Mouse (Mus musculus) limb, embryonic 10.5 days (tissue): ENCODE data around the gene Sgms2. TPM values are rescaled to one million over a fixed set of nuclear protein-coding genes. Genes with fewer than 3 reads are reported as not detected.
A peak's percentile ranks its signal among the peaks of the same experiment; 100 is the strongest.

Experiments
- DNase-seq: peaks from one replicate; pipeline ENCODE4 v3.0.0-alpha.2; 2017; ENCODE audit warnings: low spot score
- H3K27ac ChIP-seq: fragments of 300-500 bp; sonication (generic); 2 replicates; pipeline ENCODE4 v1.5.1; 2016; ENCODE audit warnings: mild to moderate bottlenecking
- H3K27me3 ChIP-seq: fragments of 300-500 bp; sonication (generic); 2 replicates; pipeline ENCODE4 v1.6.1; 2016; ENCODE audit warnings: low read depth, mild to moderate bottlenecking; ENCODE audit not compliant: poor library complexity, severe bottlenecking
- H3K36me3 ChIP-seq: fragments of 300-500 bp; sonication (generic); 2 replicates; pipeline ENCODE4 v1.6.1; 2016; ENCODE audit warnings: mild to moderate bottlenecking, moderate library complexity
- H3K4me1 ChIP-seq: fragments of 300-500 bp; sonication (generic); 2 replicates; pipeline ENCODE4 v1.6.1; 2016
- H3K4me3 ChIP-seq: fragments of 300-500 bp; sonication (generic); 2 replicates; pipeline ENCODE4 v1.5.1; 2016; ENCODE audit warnings: mild to moderate bottlenecking, moderate library complexity
- H3K9me3 ChIP-seq: fragments of 300-500 bp; sonication (generic); replicated peaks from 2 replicates; pipeline ENCODE4 v1.6.1; 2016; ENCODE audit warnings: mild to moderate bottlenecking
- WGBS: fragments of 180-500 bp; shearing (Covaris S2); methylation state at CpG from one replicate; pipeline ENCODE4 v1.1.7; 2016; 5-methylcytosine and 5-hydroxymethylcytosine counted together
- polyA plus RNA-seq: library from polyadenylated mRNA; unstranded; fragments of >200 nt; fragmentation: Nextera tagmentation; extraction: Ambion mirVana; gene quantifications from 2 replicates; pipeline ENCODE4 v1.2.1, GENCODE M21; 2016

The Sgms2 gene
- polyA plus RNA-seq, 1 experiment from 2014 or later: 1.3 TPM

DNA sequence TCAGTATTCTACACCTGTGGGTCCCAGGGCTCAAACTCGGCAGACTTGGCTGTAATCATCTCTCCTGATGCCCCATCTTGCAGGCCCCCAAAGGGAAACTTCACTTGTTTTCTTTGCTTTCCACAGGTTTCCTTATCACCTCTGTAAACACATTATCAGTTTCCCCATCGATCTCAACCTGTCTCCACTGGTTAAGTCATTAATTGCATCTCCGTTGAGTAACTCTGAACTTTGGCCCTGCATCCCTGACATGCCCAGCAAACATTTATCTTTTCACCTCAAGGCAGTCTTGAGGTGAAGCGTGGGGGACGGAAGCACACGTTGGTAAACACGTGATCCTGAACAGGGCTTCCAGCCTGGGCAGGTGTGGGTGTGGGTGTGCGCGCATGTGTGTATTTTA, 178.9 kb downstream of the Sgms2 start:
- Histone ChIP-seq H3K36me3 (no peaks in the 10 kb centered on the region), H3K27ac (no peak overlapping the region), H3K4me1 (peaks cover 14% of the 10 kb centered on the region), H3K4me3 (no peak overlapping the region), H3K9me3 (peaks cover 5% of the 10 kb centered on the region), H3K27me3 (no peaks in the 10 kb centered on the region)
- DNase-seq: no peak
- WGBS: 78% methylated on average over 9 of the region's 9 CpGs

DNA sequence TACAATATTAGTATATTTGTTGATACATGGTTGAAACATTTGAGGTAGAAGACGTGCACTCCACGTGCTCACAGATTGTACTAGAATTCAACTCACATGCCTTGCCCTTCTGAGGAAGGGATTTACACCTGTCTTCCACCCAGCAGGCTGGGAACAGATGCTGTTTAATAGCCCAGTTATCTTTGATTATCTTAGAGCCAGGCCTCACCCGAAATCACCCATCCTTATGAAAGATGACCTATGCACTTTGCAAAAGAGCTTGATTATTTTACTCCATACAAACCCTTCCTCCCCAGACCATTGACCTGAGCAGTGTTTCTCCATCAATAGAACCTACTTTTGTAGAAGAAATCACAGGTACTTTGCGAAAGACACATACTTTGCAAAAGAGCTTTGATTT, 180.6 kb downstream of the Sgms2 start:
- no peak overlapping the region for H3K4me3 ChIP-seq
- DNase-seq: no peak
- H3K36me3 ChIP-seq: no peaks in the 10 kb centered on the region
- 90% methylated on average over 4 of the region's 4 CpGs for WGBS
- H3K4me1 ChIP-seq: peaks cover 6% of the 10 kb centered on the region
- H3K9me3 ChIP-seq: peaks cover 5% of the 10 kb centered on the region
- no peaks in the 10 kb centered on the region for H3K27me3 ChIP-seq
- no peak overlapping the region for H3K27ac ChIP-seq

DNA sequence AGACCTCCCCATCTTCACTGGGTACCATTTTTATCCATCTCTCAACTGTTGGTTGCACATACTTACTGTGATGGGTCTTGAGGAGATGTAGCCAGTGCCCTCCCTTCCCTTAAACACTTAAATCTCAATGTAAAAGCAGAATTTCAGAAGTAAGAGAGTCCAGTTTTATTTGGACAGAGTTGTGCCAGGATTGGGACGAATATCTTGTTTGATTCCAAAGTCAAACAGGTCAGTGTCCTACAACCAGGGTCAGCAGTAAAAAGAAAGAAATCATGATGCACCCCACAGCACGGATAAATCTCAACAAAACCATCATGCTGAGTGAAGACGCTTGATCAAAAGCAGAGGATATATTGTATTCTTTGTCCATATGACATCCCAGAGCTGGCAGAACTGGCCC, 183.4 kb downstream of the Sgms2 start:
- Histone ChIP-seq H3K36me3 (no peaks in the 10 kb centered on the region), H3K4me1 (peaks cover 8% of the 10 kb centered on the region), H3K9me3 (peaks cover 5% of the 10 kb centered on the region), H3K4me3 (no peak overlapping the region), H3K27ac (no peak overlapping the region), H3K27me3 (peaks cover 14% of the 10 kb centered on the region)
- no peak for DNase-seq
- 92% methylated on average over 3 of the region's 3 CpGs for WGBS

DNA sequence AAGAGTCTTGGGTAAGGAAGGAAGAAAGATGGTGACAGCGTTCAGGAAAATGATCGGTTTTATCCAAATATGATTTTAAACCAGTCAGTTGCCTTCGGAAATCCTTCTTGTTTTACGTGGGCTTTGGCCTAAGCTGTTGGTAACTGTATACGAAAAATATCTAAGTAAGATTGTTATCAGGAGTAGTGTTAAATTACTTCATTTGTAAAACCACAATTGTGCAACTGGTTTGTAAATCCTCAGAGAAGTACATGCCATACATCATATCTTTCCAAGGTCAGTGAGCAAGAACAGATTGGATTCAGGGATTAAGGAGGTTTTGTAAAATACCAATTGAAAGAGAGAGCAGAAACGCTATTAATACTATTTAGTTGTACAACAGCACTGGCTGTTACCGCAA, 185.0 kb downstream of the Sgms2 start:
- Histone ChIP-seq H3K9me3 (peaks cover 5% of the 10 kb centered on the region), H3K4me3 (no peak overlapping the region), H3K4me1 (peaks cover 13% of the 10 kb centered on the region), H3K27me3 (peaks cover 23% of the 10 kb centered on the region), H3K27ac (no peak overlapping the region), H3K36me3 (no peaks in the 10 kb centered on the region)
- DNase-seq: no peak
- 91% methylated on average over 7 of the region's 7 CpGs for WGBS

DNA sequence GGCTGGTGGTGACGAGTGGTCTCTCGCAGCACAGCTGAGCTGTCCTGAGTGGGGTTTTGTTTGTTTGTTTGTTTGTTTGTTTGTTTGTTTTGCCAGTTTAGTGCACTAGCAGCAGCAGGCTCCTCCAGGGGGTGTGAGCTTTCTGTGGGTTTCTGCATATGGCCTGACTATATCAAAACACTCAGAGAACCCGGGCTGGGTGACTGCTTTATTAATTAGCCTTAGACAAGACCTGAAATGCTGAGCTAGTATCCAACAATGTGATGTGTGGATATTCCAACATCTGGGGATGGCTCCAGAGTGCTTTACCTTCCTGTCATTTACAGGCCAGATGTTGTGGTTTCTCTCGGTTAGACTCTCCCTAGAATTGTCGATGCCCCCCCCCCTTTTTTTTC, 187.9 kb downstream of the Sgms2 start:
- 27% methylated on average over 5 of the region's 5 CpGs for WGBS
- H3K36me3 ChIP-seq: no peaks in the 10 kb centered on the region
- H3K27ac ChIP-seq: peak overlapping the region; percentile 83; the same call in 1 of the 2 replicates
- DNase-seq: no peak
- peak overlapping the region; percentile 80 for H3K4me3 ChIP-seq
- H3K9me3 ChIP-seq: no peaks in the 10 kb centered on the region; the same call in 1 of the 2 replicates
- H3K4me1 ChIP-seq: peaks cover 17% of the 10 kb centered on the region
- H3K27me3 ChIP-seq: peaks cover 26% of the 10 kb centered on the region

DNA sequence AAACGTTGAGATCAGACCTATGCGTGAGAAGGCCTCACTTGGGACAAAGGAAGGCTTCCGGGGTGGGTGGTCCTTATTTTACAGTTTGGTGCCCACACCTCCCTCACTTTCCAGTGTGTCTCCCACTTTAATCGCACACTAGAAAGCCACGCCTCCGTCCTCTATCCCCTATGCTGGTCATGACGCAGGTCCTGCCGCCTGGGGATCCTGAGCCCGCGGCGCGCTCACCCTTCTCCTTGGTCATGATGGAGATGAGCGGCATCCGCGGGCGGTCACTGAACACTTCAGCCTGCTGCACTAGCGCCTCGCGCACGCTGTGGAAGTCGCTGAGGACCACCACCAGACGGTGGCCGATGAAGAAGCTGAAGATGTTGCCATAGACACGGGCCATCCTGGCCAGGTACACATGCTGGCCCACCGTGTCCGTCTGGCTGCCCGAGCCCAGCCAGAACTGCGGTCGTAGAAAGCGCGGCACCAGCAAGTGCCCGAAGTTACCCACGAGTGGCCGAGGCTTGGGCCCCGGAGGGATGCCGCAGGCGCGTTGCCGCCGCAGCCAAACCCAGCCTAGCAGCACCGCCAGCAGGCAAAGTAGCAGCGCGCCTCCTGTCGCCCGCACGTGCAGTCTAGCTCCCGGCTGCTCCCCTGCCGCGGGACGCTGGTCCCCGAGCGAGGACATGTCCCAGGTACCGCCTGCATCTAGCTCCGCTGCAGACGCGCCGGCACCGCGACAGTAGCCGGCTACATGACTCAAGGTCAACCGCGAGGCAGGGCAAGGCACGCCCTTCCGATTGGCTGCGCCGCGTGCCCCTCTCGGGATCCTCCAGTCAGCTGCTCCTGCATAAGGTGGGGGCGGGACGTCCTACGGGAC, 188.5 kb downstream of the Sgms2 start, which contains the start of gene Cyp2u1:
Cyp2u1 (minus strand) TSS at position 776 of the 868 bp plus-strand sequence.
- H3K4me3 ChIP-seq: peak within 1 kb of the TSS; percentile 80
- H3K27me3 ChIP-seq: peaks cover 26% of the 10 kb centered on the region
- DNase-seq: peak; percentile 88
- H3K4me1 ChIP-seq: peaks cover 23% of the 10 kb centered on the region
- H3K9me3 ChIP-seq: no peaks in the 10 kb centered on the region
- WGBS: under 1% methylated on average over 71 of the region's 71 CpGs
- no peaks in the 10 kb centered on the region for H3K36me3 ChIP-seq
- peak within 1 kb of the TSS; percentile 83 for H3K27ac ChIP-seq

DNA sequence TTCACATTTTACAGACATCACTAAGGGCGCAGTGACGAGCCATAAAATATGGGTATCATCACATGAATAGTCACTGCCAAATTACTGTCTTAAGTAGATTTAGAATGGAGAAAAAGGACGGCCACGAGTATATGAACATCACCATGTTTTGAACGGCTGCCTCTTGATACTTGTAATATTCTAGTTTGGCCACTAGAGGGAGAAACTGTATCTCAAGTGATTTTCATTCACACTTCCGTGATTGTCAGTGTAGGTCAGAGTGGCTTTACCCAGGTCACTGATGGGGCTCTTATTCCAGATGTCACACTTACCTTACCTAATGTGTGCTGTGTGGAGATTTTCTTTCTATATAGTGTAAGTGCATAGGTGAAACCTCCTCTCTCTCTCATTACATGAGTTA, 191.3 kb downstream of the Sgms2 start:
- DNase-seq: no peak
- H3K4me3 ChIP-seq: no peak overlapping the region
- peaks cover 27% of the 10 kb centered on the region for H3K4me1 ChIP-seq
- H3K9me3 ChIP-seq: no peaks in the 10 kb centered on the region
- 12% methylated on average over 6 of the region's 6 CpGs for WGBS
- H3K27ac ChIP-seq: no peak overlapping the region
- no peaks in the 10 kb centered on the region for H3K36me3 ChIP-seq
- peaks cover 22% of the 10 kb centered on the region for H3K27me3 ChIP-seq

DNA sequence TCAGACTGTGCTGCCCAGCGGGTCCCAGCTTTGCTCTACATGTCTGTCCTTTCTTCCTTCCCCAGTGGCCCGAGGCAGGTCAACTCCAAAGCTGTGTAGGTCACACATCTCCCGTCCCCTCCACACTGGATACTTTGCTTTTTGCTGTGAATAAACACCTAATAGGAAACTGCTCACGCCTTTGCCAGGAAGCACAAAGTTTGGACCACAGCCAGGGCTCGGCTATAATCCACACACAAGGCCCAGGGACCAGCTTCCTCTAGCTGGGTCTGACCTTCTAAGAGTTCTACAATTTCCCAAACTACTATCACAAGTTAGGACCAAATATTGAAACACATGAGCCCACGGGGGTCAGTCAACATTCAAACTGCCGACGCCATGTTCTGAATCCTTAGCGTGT, 192.1 kb downstream of the Sgms2 start:
- WGBS: 91% methylated on average over 9 of the region's 9 CpGs
- H3K4me3 ChIP-seq: no peak overlapping the region
- H3K4me1 ChIP-seq: peaks cover 27% of the 10 kb centered on the region
- H3K9me3 ChIP-seq: no peaks in the 10 kb centered on the region
- no peak for DNase-seq
- no peak overlapping the region for H3K27ac ChIP-seq
- H3K27me3 ChIP-seq: peaks cover 18% of the 10 kb centered on the region
- H3K36me3 ChIP-seq: no peaks in the 10 kb centered on the region

DNA sequence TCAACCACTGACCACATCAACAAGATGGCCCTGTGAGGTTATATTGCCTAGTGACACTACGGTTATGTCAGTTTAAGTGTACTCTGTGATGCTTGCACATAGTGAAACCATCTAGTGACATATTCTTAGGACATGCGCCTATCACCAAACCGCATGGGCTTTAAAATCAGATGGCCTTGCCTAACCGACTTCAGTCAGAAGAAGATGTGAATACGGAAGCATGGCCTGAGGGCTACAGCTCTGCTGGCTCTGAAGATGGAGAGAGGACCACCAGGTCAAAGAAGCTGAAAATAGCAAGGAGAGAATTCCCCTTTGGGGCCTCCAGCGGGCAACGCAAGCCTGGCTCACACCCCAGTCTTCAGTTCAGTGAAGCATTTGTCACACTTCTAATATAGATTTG, 194.3 kb downstream of the Sgms2 start:
- peaks cover 14% of the 10 kb centered on the region for H3K4me1 ChIP-seq
- DNase-seq: no peak
- peaks cover 9% of the 10 kb centered on the region for H3K27me3 ChIP-seq
- no peak overlapping the region for H3K27ac ChIP-seq
- H3K4me3 ChIP-seq: no peak overlapping the region
- WGBS: 95% methylated on average over 7 of the region's 7 CpGs
- H3K36me3 ChIP-seq: no peaks in the 10 kb centered on the region
- no peaks in the 10 kb centered on the region for H3K9me3 ChIP-seq

DNA sequence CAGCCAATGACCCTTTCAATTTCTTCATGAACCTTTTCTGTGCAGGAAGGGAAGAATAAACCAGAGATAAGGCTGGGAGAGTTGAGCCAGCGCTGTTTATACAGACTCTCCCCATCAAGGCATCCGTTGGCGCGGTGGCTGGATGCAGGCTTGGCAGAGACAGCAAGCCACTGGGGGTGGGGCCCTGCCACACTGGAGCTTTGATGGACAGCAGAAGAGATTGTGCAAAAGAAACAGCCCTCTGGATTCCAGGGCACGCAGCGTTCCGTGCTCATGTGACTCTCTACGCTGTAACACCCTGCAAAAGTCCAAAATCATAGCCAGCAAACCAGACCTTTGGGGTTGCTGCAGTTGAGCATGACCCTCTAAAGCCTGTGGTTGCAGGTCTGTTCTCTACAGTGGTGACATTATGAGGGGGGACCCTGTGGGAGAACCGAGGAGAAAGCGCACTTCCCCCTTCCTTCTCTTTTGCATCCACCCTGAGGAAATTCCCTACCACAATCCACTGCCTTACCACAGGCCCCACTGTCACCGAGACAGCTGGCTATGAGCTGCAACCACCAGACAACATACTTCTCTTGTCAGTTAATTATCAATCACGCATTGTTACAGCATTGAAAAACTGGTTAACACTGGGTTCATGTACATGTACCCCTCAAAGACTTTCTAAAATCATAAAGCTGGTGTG, 195.6 kb downstream of the Sgms2 start:
- Histone ChIP-seq H3K27me3 (no peaks in the 10 kb centered on the region), H3K36me3 (no peaks in the 10 kb centered on the region), H3K4me3 (no peak overlapping the region), H3K27ac (no peak overlapping the region), H3K9me3 (no peaks in the 10 kb centered on the region), H3K4me1 (peaks cover 14% of the 10 kb centered on the region)
- whole genome bisulfite sequencing: 89% methylated on average over 12 of the region's 12 CpGs
- DNase-seq: no peak

DNA sequence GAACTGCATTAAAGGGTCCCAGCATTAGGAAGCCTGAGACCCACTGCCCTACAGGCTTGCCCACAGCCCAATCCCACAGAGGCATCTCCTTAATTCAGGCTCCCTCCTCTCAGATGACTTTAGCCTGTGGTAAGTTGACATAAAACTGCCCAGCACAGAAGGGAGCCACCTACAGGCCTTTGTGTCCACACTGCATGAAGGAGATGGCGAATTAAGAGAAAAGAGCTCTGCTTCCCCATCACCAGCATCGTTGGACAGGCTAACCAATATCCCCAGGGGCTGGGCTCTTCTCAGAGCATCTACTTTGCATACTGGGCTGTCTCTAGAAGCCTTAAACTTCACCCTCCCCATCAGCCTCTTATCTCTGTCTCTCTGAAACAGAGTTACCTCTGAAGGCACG, 196.7 kb downstream of the Sgms2 start:
- 69% methylated on average over 3 of the region's 3 CpGs for WGBS
- no peak for DNase-seq
- Histone ChIP-seq H3K36me3 (no peaks in the 10 kb centered on the region), H3K4me1 (peaks cover 14% of the 10 kb centered on the region), H3K27me3 (no peaks in the 10 kb centered on the region), H3K27ac (no peak overlapping the region), H3K9me3 (no peaks in the 10 kb centered on the region), H3K4me3 (no peak overlapping the region)

DNA sequence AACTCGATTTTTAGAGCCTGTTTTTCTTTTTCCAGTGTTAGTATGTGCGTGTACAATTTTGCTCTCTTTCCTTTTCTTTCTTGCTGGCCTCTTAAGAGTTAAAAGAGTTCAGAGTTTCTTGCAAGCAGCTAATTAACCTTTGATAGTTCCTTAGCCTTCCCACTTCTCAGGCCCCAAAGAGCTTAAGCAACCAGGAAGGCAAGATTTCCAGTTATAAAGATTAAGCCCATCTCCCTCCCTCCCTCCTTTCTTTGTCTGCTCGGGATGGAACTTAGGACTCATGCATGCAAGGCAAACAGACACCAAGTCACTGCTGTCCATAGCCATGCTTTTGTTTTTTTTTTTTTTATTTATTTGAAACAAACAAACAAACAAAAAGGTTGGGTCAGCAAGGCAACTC, 198.3 kb downstream of the Sgms2 start:
- H3K4me1 ChIP-seq: peaks cover 6% of the 10 kb centered on the region
- no peaks in the 10 kb centered on the region for H3K9me3 ChIP-seq
- DNase-seq: no peak
- WGBS: 84% methylated on average over 3 of the region's 3 CpGs
- H3K4me3 ChIP-seq: no peak overlapping the region
- no peak overlapping the region for H3K27ac ChIP-seq
- H3K27me3 ChIP-seq: no peaks in the 10 kb centered on the region
- H3K36me3 ChIP-seq: no peaks in the 10 kb centered on the region

DNA sequence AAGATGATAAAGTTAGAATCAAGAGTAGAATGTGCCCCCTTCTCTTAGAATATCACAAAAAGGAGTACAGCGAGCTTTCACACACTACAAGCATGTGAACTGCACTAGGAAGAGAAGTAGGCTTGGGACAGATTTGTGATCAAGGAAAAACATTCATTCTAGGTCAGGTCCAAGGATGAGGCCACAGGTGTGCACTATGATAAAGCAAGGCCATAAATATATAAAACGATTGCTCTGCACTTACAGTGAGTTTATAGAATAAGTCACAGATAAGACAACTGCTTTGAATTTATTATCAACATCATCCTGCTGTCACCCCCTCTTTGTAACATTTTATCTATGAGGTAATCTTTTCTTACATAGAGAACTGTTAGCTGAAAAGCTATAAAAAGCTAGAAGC, 198.9 kb downstream of the Sgms2 start:
- no peak overlapping the region for H3K27ac ChIP-seq
- H3K4me1 ChIP-seq: 0 out of 2 replicates have a peak, but pooled peaks cover 1% of the 10 kb centered on the region
- no peak for DNase-seq
- WGBS: 92% methylated on average over 2 of the region's 2 CpGs
- no peak overlapping the region for H3K4me3 ChIP-seq
- H3K27me3 ChIP-seq: no peaks in the 10 kb centered on the region
- no peaks in the 10 kb centered on the region for H3K36me3 ChIP-seq
- no peaks in the 10 kb centered on the region for H3K9me3 ChIP-seq
